Mouse (Mus musculus) megakaryocyte, embryonic 14.5 days (primary cell): ENCODE measurements around the gene Fhl3.

Source experiments
- FLI1 ChIP-seq: IDR thresholded peaks from 2 replicates; pipeline ENCODE4 v1.6.1; 2012; ENCODE audit warnings: low read length, inconsistent platforms, mixed read lengths
- GATA1 ChIP-seq: IDR thresholded peaks from 3 replicates; pipeline ENCODE4 v1.6.1; 2012; ENCODE audit warnings: mixed read lengths, low read length, inconsistent platforms, borderline replicate concordance

DNA sequence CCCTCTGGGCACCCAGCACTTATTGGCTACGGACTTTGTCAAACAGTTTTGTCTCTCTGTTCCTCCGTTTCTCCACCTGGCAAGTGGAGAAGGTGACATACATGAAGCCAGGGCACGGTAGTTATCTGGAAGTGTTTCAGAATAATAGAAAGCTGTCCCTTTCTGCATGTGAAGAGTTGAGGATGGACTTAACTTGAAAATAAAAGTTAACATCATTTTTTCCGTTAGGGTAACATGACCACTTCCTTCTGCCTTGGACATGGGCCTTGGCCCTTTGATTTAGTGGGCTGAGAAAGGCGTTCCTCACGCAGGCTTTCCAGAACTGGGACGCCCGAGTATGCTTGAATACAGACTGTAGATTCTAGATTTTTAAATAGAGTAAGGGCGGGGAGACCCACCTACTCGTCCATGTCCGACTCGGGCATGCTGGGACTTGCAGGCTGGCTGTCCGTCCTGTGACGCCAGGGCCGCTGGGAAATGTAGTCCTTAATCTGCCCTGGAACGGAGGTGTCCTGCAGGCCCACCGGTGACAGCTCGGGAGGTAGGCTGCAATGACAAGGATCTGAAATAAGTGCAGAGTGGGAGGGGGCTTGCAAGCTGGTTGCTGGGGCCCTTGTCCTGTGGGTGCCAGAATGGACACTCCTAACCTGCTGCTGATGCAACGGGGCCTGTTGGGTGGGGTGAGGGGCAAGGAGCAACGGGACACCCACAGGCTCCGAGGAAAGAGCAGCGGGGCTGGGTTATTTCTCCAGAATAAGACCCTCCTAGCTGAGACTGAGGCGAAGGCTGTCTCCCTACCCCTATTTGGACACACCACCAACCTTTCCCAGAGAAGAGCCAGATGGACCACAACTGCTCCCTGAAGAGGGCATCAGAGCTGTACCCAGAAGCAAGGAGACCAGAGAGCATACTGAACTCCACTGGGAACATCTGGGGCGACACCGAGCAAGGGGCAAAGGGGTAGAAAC is 41.2 kb downstream of the Fhl3 start, which contains the start of gene Inpp5b:
- TF ChIP-seq GATA1: no peak
- no peak for TF ChIP-seq FLI1
